Mouse (Mus musculus): ENCODE data around the gene 1700012A03Rik. TPM values are rescaled to one million over a fixed set of nuclear protein-coding genes. Genes with fewer than 3 reads are reported as not detected.
A peak's percentile ranks its signal among the peaks of the same experiment; 100 is the strongest.

Gene 1700012A03Rik
- total RNA-seq (2015) (not detected in 2 replicates), total RNA-seq (2017) (not detected in 2 replicates)

GRCm38 (mm10) chr6:32049951-32050345 lies at the start of gene 1700012A03Rik:
Gene 1700012A03Rik, plus strand, starts transcription at chr6:32050246.
- no peak for ATAC-seq (ENCODE audit: poor library complexity, severe bottlenecking)

DNA sequence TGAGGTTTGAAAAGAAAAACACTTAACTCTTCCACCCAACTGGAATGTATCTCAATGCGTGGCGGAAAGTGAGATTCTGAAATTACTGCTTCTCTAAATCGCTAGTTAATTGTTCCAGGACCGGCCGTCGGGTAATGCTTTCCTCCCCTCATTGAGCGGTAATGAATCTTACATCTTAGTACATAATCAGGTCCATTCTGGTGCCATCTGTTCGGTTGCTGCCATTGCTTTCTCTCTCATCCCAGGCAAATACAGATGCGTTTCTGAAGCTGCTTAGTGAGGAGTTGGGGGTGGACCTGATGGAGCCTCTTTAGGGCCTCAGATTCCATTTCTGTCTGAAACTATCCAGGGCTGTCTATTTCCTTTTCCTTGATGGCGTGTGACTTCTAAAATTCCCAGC lies 45.8 kb upstream of the 1700012A03Rik start:
- no peak for ATAC-seq (ENCODE audit: poor library complexity, severe bottlenecking)

DNA sequence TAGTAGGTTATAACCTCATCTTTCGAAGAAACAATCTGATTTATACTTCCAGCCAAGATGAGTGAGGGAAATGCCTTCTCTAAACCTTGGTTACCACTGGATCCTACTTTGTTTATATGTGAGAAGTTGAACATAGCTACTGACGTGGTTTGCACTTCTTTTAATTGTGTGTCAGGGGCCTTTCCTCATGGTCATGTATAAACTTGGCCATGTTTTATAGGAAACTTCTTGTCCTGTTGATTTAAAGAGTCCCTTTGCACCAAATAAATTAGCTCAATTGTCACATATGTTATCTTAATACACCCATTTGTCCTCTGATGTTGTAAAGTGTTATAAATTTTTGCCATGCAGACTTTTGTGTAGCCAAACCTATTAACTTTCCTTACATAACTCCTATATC lies 44.1 kb upstream of the 1700012A03Rik start:
- ATAC-seq (ENCODE audit: poor library complexity, severe bottlenecking) = no peak

- ATAC-seq (ENCODE audit: poor library complexity, severe bottlenecking) = no peak
Observed at GRCm38 (mm10) chr6:32006382-32006781, 43.7 kb upstream of the 1700012A03Rik start.

DNA sequence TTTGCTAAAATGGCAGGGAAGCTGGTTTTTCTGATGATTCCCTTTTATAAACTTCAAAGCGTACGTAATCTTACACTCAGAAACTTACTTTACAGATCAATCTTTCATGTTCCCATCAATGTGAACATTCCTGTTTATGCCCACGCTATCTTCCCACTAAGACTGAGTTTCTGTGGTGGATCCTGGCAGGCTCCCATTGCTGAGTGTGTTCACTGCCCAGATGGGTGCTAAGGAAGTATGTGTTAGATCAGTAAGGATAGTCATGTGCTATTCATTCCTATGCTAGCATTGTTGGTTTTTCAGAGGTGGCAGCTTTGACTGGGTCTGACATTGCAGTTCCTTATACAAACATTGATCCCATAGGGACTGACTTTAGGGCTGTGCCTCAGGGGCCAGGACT lies 42.7 kb upstream of the 1700012A03Rik start:
- ATAC-seq (ENCODE audit: poor library complexity, severe bottlenecking) = no peak

GRCm38 (mm10) chr6:32016841-32017240 lies 33.2 kb upstream of the 1700012A03Rik start:
- no peak for ATAC-seq (ENCODE audit: poor library complexity, severe bottlenecking)

- no peak for ATAC-seq (ENCODE audit: poor library complexity, severe bottlenecking)
Observed at GRCm38 (mm10) chr6:32017406-32018104, 32.5 kb upstream of the 1700012A03Rik start.

- ATAC-seq (ENCODE audit: poor library complexity, severe bottlenecking) = no peak
Observed at GRCm38 (mm10) chr6:32018105-32018446, 32.0 kb upstream of the 1700012A03Rik start.

DNA sequence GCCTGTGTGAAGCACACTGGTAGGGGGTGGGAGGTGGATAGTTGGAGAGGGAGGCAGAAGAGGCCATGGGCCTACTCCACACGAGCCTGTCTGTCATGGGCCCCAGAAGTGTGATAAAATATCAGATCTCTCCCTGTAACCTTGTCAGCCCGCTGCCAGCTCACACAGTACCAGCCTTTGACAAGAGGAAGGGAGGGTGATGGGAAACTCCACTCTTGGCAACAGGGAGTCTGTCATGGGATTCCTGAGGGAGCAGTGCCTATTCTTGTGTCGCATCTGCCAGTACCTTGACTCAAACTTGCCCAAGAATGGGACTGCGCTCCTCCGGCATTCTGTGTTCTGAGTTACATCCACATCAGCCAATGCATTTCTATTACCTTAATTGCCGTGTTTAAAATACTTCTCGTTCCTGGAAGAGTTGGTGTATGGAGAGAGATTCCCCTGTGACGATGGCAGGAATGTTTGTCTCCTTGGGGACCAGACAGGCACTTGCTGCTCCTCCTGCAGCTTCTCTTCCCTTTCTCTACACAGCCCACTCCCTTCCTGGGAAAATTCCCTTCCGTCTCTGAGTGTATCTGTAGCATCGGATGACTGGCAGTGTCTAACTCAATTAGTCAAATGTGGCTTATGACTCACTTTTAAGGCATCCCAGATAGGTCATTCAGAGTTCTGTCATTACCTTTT lies 28.1 kb upstream of the 1700012A03Rik start:
- ATAC-seq (ENCODE audit: poor library complexity, severe bottlenecking) = no peak

- no peak for ATAC-seq (ENCODE audit: poor library complexity, severe bottlenecking)
Observed at GRCm38 (mm10) chr6:32022537-32022869, 27.5 kb upstream of the 1700012A03Rik start.

DNA sequence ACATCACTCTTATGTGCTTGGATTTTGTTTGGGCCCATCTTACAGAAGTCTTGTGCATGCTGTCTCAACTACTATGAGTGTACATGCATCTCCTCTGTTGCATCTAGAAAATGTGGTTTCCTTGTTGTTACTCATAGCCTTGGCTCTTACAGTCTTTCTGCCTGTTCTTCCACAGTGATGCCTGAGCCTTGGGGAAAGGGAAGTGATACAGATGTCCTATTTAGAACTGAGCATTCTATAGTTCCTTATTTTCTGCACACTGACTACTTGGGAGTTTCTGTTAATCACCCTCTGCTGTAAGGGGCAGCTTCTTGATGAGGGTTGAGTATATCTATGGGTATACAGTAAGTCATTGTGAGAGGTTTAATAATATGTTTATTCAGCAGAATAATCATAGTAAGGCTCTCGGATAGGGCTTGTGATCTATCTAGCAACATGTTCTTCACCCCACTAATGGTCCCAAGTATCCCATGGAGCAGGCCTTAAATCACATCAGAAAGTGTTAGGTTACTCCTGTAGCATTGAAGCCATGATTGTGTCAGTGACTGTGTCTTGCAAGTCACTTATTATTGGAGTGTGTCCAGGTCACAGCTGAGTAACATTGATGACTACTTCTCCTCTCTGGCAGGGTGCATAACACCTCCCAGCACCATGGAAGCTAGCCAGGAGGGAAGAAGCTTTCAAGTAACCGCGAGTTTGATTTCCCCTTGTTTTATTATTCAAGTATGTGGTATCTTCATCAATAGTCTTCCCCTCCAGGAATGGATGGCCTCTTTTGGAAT lies 21.6 kb upstream of the 1700012A03Rik start:
- peak; percentile 75 for ATAC-seq (ENCODE audit: poor library complexity, severe bottlenecking)

DNA sequence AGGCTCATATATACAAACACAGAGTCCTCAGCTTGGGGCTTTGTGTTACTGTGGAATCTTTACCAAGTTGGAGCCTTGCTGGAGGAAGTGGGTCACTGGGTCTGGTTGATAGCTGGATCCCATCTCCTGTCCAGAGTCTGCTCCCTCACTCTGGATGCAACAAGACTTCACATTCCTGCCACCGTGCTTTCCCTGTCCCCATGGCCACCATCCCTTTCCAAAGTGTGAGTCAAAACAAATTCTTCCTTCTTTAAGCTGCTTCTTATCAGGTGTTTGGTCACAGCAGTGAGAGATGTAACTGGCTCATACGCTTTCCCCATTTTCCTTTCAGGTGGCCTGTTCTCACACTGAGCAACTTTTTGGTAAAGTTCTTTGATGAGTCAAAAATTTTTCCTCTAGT lies 15.8 kb upstream of the 1700012A03Rik start:
- ATAC-seq (ENCODE audit: poor library complexity, severe bottlenecking) = no peak

DNA sequence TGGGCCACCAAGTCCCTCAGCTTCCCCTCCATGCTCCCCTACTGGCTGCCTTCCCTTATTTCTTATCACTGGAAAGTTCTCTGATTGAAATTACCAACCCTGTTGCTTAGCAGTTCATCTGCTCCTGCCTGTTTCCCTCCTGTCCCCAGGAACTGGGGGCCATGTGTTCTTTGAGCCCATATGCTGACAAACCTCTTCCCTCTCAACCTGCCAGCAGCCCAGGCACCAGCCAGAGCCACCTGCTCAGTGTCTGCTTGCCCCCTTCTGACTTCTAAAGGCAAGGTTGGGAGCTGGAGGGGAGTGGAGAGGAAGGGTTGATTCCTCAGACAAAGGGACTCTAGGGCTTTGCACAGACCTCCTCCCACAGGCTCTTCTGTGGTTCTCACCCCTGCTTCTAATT lies 4.7 kb upstream of the 1700012A03Rik start:
- ATAC-seq (ENCODE audit: poor library complexity, severe bottlenecking) = no peak

DNA sequence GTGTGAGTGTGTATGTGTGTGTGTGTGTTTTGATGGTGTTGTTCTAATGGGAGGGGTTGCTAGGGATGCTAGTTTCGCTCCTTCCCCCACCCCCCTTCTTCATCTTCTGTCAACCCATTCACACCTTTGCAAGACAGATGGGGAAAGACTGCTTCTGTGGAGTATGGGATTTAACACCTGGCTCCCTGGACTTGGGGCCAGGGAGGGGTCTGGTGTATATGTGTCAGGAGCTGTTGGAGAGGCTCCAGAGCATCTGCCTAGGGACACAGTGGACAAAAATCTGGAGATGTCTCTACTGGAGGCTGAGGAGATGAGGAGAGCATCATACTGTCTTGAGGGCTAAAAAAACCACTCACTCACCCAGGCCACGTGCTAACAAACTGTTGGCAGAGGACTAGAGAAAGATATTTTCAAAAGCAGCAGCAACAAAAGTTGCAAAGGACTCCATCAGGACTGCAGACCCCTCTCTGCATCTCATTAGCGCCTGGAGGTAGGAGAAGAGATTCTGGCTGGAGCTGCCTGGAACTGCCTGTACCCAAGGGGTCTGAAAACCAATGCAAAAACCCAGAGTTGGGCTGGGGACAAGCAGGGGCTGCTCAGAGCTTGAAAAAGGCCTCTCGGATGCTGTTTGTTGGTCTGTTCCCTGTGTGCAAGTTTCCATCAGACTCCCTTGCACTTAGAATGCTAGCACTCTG lies 643 bp upstream of the 1700012A03Rik start:
- no peak for ATAC-seq (ENCODE audit: poor library complexity, severe bottlenecking)

GRCm38 (mm10) chr6:32052135-32052915 lies 2.3 kb downstream of the 1700012A03Rik start:
- no peak for ATAC-seq (ENCODE audit: poor library complexity, severe bottlenecking)

DNA sequence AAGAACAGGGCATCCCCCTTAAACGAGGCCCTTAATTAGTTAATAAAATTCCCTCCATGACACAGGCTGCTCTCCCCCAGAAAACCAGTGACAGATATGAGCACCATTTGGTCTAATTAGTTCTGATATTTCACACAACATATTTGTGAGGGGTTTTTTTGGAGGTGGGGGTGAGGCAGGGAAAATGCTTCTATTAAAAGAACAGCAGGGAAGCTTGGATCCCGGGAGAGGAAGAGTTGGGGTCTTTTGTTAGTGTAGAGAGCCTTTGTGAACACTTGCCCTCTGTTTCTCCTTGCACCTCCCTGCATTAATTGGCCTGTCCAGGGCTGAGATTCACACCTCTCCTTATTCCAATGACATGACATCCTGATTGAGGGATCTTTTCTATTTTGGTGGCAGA lies 6.5 kb downstream of the 1700012A03Rik start:
- ATAC-seq (ENCODE audit: poor library complexity, severe bottlenecking) = no peak

DNA sequence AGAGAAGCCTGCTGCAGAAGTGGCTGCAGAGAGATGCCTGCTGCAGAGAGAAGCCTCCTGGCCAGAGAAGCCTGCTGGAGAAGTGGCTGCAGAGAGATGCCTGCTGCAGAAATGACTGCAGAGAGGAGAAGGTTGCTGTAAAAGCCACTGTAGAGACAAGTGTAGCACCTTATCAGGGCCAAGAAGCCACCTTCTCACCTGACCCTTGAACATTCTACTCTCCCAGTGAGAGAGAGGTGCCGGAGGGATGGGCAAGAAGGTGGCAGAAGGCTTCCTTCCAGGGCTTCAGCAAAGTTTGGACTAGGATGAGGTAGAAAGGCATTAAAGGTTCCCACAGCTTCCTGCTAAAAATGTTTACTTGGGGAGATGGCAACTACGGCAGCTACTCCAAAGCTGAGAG lies 8.5 kb downstream of the 1700012A03Rik start:
- ATAC-seq (ENCODE audit: poor library complexity, severe bottlenecking) = no peak

GRCm38 (mm10) chr6:32060641-32061040 lies 10.6 kb downstream of the 1700012A03Rik start:
- ATAC-seq (ENCODE audit: poor library complexity, severe bottlenecking) = no peak

- ATAC-seq (ENCODE audit: poor library complexity, severe bottlenecking) = no peak
Observed at GRCm38 (mm10) chr6:32061266-32061665, 11.2 kb downstream of the 1700012A03Rik start.

DNA sequence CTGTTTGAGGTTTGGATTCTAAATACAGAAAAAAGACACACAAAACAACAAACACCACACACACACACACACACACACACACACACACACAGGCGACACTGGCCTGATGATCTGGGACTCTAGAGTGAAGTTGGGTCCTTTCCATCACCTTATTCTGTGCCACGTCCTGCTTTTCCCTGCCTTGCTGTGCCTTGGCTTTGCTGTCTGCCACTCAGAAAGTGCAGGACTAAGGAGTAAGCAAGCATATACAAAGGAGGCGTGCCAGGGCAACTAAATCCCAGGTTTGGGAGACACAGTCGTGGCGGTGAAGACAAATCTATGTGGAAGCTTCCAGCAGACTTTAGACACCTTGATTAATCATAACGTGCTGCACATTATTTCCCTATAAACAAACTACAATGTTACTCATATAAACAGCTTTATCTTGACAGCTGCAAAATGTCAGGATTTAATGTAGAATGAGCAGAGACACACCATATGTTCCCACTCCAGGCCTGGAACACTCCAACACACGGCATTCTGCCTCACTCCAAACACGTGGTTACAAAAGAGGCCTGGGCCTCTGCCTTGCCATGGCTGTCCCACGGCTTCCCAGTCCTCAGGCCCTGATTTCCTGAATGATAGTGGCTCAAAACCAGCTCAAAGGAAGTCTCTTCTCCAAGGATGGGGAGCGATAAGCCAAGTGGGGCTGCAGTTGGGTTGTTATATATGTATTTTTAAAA lies 15.9 kb downstream of the 1700012A03Rik start:
- no peak for ATAC-seq (ENCODE audit: poor library complexity, severe bottlenecking)
